Mouse (Mus musculus): ENCODE measurements around the gene Racgap1. TPM values are rescaled to one million over a fixed set of nuclear protein-coding genes. Genes with fewer than 3 reads are reported as not detected.
A peak's percentile ranks its signal among the peaks of the same experiment; 100 is the strongest.

Gene Racgap1
- polyA plus RNA-seq, 1 experiment, result 19.2 TPM

- TF ChIP-seq GATA1 (IDR thresholded peaks at IDR 0.05; ENCODE audit: low read length), result no peak
Measured at GRCm38 (mm10) chr15:99670964-99671670, 19.7 kb upstream of the Racgap1 start.

DNA sequence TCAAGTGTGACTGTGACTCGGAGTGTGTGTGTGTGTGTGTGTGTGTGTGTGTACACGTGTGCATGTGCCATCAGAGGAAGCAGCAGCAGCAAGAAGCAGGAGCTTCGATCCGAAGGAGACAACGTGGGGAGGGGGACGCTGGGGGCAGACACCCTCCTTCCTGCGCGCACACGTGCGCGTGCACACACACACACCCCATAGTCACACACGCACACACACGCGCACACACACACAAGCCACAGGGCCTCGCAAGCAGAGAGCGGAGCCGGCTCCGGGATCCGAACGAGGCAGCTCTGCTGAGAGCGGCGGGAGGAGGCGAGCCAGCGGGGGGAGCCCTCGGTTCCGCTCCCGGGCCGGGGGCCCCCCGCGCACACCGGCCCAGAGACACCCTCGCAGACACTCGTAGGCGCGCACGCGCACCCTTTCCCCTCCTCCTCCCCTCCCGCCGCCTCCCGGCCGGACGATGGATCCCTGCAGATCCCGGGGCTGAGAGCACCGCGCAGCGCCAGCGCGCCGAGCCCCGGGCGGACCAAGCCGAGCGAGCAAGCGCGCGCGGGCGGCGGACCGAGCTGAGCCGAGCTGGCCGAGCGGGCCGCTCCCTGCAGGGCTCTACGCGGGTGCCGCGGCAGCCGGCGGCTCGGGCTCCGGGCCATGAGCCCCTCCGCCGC lies 18.8 kb upstream of the Racgap1 start, which contains the start of gene Asic1:
TSS of gene Asic1 (plus strand) at position 215 of the 668 bp plus-strand sequence.
- no peak for TF ChIP-seq GATA1 (IDR thresholded peaks at IDR 0.05; ENCODE audit: low read length)

GRCm38 (mm10) chr15:99669392-99669791 lies 17.9 kb upstream of the Racgap1 start:
- no peak for TF ChIP-seq GATA1 (IDR thresholded peaks at IDR 0.05; ENCODE audit: low read length)

DNA sequence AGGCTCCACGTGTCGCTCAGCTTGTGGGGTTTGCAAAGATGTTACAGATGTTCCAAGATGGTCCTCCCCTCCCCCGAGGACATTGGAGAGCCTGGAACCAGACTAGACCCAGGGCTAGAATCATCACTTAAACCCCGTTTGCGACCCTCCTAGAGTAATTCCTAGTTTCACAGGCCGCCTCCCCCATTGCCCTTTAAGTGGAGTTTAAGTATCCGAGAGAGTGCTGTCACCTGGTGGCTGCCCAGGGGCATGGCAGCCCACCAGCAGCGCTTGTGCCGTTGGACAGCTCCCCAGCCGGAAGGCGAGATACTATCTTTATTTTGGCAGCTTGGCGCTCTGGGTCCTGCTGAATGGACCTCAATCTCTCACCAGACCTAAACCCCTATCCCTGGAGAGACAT lies 17.4 kb upstream of the Racgap1 start:
- TF ChIP-seq GATA1 (IDR thresholded peaks at IDR 0.05; ENCODE audit: low read length), result no peak

DNA sequence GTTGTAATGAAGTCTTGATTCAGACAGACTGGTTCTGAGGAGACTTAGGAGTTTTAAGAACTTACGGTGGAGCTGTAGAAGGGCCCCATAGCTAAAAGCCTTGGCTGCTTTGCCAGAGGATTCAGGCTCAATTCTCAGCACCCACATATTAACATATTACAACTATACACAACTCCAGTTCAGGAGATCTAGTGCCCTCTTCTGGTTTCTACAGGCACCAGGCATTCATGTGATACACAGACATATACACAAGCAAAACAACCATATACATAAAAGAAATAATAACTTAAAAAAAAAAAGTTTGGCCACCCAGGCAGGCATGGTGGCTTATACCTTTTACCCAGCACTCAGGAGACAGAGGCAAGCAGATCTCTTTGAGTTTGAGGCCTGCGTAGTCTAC lies 16.1 kb upstream of the Racgap1 start:
- TF ChIP-seq GATA1 (IDR thresholded peaks at IDR 0.05; ENCODE audit: low read length), result no peak

- TF ChIP-seq GATA1 (IDR thresholded peaks at IDR 0.05; ENCODE audit: low read length), result peak; percentile 80
Measured at GRCm38 (mm10) chr15:99664600-99665451, 13.4 kb upstream of the Racgap1 start.

DNA sequence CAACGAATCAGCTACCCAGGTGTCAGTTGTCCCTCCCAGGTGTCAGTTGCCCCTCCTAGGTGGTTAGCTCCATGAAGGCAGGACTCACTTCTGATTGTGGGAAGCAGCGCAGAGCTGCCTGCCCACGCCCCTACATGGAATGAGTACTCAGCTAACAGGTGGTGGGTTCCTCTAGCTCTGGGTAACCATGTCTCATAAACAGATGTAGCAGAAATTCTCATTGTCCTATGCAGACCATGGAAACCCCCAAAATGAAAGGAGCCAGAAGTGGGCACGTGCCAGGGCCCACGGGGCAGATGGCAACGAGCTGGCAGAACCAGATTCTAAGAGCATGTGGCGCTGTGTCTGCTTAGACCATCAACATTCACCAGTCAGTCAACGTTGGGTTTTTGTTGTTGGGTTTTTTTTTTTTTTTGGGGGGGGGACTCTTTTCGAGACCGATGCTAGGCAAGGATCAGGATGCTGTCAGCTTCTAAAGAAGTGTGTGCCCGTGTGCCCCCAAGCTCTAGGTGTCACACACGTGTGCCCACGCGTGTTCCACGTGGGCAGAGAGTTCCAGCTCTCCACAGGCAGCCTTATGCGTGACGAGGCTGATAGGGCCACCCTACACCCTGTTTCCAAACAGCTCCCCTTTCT lies 12.6 kb upstream of the Racgap1 start:
- no peak for TF ChIP-seq GATA1 (IDR thresholded peaks at IDR 0.05; ENCODE audit: low read length)

DNA sequence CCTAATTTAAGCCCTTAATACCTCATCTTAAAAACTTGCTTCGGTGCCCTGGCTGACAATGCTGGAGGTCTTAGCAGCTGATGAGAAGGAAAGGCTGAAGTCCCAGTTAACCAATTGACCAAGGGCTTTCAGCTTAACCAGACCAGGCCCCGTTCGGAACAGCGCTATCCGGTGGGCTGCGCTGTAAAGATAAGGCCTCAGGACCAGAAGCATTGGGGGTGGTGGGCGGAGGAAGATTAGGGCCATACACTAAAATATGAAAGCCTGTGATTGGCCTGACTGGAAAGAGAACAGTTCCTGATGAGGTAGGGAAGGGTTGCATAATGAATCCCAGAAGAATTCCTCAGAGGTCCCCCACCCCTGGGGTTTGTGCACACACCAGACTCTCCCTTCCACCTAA lies 10.9 kb upstream of the Racgap1 start:
- no peak for TF ChIP-seq GATA1 (IDR thresholded peaks at IDR 0.05; ENCODE audit: low read length)

- no peak for TF ChIP-seq GATA1 (IDR thresholded peaks at IDR 0.05; ENCODE audit: low read length)
Measured at GRCm38 (mm10) chr15:99661121-99661830, 9.8 kb upstream of the Racgap1 start.

DNA sequence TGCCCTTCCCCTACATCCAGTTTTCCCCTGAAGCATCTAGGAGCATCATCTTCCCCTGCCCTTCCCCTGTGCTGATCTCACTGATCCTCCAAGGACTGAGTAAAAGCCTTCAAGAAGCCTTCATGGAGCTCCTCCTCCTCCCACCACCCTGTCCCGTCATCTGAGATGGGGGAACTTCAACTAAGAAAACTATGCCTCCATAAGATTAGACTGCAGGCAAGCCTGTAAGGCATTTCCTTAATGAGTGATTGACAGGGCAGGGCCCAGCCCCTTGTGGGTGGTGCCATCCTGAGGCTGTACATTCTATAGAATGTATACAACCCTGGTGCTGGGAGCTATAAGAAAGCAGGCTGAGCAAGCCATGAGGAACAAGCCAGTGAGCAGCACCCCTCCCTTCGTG lies 7.0 kb upstream of the Racgap1 start:
- TF ChIP-seq GATA1 (IDR thresholded peaks at IDR 0.05; ENCODE audit: low read length), result no peak

DNA sequence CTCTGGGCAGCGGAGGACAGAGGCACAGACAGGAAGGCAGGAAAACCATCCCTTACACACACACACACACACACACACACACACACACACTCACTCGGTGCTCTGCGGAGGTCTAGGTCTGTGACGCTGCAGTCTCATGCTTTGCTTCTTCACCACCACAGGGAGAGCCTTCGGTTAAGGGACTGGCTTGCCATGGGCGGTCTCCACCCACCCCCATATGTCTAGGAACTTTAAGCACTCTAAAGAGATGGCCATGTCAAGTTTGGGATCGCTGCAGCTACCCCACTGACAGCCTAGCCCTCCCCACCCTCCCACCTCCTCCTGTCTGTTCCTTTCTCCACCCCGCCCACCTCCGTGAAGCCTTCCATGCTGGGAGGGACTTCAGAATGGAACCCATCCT lies 4.5 kb upstream of the Racgap1 start:
- no peak for TF ChIP-seq GATA1 (IDR thresholded peaks at IDR 0.05; ENCODE audit: low read length)

DNA sequence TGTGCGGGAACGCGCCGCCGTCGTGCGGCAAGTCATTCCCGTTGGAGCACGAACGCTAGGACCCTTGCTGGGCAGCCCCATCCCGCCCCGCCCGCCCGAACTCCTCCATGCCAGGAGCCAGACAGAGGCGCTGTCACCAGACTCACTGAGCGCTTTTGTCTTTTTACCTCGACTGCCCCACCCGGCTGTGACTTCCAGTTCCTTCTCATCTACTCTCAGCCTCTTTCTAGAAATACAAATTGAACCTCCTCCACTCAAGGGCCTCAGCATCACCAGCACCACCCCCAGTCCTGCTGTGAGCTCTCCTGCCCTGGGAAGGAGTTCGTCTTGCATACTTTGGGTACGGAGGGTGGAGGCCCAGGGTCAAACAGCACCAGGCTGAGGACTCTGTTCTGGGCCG lies 2.4 kb upstream of the Racgap1 start:
- TF ChIP-seq GATA1 (IDR thresholded peaks at IDR 0.05; ENCODE audit: low read length), result no peak

DNA sequence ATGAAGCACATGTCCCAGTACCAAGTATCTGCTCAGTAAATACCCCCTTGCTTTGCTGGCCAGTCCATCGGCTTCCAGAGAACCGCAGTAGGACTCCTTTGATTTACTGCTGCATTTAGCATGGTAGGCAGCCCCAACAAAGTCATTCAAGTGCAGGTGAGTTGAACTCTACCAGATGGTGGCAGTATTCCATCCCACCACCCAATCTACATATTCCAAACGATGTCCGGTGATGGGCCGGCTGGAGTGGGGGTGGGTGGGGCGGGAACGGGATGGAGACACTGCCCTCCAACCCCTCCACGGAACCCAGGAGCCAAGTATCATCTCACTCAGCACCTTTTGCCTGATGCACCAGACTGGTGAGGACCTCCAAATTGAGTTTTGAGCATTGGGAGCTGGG lies 1.8 kb upstream of the Racgap1 start:
- no peak for TF ChIP-seq GATA1 (IDR thresholded peaks at IDR 0.05; ENCODE audit: low read length)

GRCm38 (mm10) chr15:99651984-99652872 lies 772 bp upstream of the Racgap1 start:
- no peak for TF ChIP-seq GATA1 (IDR thresholded peaks at IDR 0.05; ENCODE audit: low read length)

All from G1E-ER4 (cell line).